Mouse (Mus musculus) heart, adult 11 months (tissue): ENCODE data around the gene Noa1.
A peak's percentile ranks its signal among the peaks of the same experiment; 100 is the strongest.

ENCODE experiments used
- DNase-seq: peaks from one replicate; pipeline ENCODE4 v3.0.0; 2022

Gene Noa1

GRCm38 (mm10) chr5:77289686-77290085 lies 20.2 kb downstream of the Noa1 start:
- peak; percentile 87 for DNase-seq

GRCm38 (mm10) chr5:77287901-77288300 lies 22.0 kb downstream of the Noa1 start:
- peak; percentile 62 for DNase-seq

GRCm38 (mm10) chr5:77286904-77287303 lies 23.0 kb downstream of the Noa1 start:
- DNase-seq = peak; percentile 75

- DNase-seq = no peak
These were observed 24.2 kb downstream of the Noa1 start for GRCm38 (mm10) chr5:77285685-77286084.

- DNase-seq = peak; percentile 76
These were observed 27.6 kb downstream of the Noa1 start for GRCm38 (mm10) chr5:77282242-77282641.

- no peak for DNase-seq
These were observed 28.2 kb downstream of the Noa1 start for GRCm38 (mm10) chr5:77281518-77282174.

- DNase-seq = peak; percentile 61
These were observed 32.7 kb downstream of the Noa1 start for GRCm38 (mm10) chr5:77277204-77277603.

GRCm38 (mm10) chr5:77275950-77276349 lies 33.9 kb downstream of the Noa1 start:
- no peak for DNase-seq

GRCm38 (mm10) chr5:77273151-77273550 lies 36.7 kb downstream of the Noa1 start:
- no peak for DNase-seq

GRCm38 (mm10) chr5:77269399-77269798 lies 40.5 kb downstream of the Noa1 start:
- no peak for DNase-seq

- peak; percentile 84 for DNase-seq
These were observed 41.8 kb downstream of the Noa1 start for GRCm38 (mm10) chr5:77267957-77268624.

- no peak for DNase-seq
These were observed 42.4 kb downstream of the Noa1 start for GRCm38 (mm10) chr5:77267441-77267840.

GRCm38 (mm10) chr5:77266886-77267401 lies 42.9 kb downstream of the Noa1 start:
- no peak for DNase-seq

GRCm38 (mm10) chr5:77266066-77266885 lies 43.6 kb downstream of the Noa1 start:
- DNase-seq = peak; percentile 96

GRCm38 (mm10) chr5:77265671-77266065 lies 44.2 kb downstream of the Noa1 start:
- DNase-seq = peak; percentile 97

- DNase-seq = peak; percentile 99
These were observed 44.7 kb downstream of the Noa1 start, which contains the start of gene Rest for GRCm38 (mm10) chr5:77265081-77265670. Gene Rest, plus strand, starts transcription at chr5:77265491.

- no peak for DNase-seq
These were observed 47.8 kb downstream of the Noa1 start for GRCm38 (mm10) chr5:77262105-77262504.

- DNase-seq = no peak
These were observed 48.7 kb downstream of the Noa1 start for GRCm38 (mm10) chr5:77261137-77261536.

- DNase-seq = no peak
These were observed 49.7 kb downstream of the Noa1 start for GRCm38 (mm10) chr5:77260141-77260540.

GRCm38 (mm10) chr5:77259315-77259714 lies 50.6 kb downstream of the Noa1 start:
- DNase-seq = no peak

GRCm38 (mm10) chr5:77257603-77258002 lies 52.3 kb downstream of the Noa1 start:
- no peak for DNase-seq

GRCm38 (mm10) chr5:77254402-77254801 lies 55.5 kb downstream of the Noa1 start:
- no peak for DNase-seq

- DNase-seq = no peak
These were observed 56.7 kb downstream of the Noa1 start for GRCm38 (mm10) chr5:77253154-77253553.
